In genomic region chr14:54416830-54417229, GRCm38 (mm10) we compare ENCODE assay signal across 17 mouse cellular contexts. TPM values are rescaled to one million over a fixed set of nuclear protein-coding genes. Genes with fewer than 3 reads are reported as not detected.
DNase-seq lines count a peak whose midpoint lies in the region; ATAC-seq lines count a peak whose summit lies in the region.
"Had no signal": no experiment of that assay in that cellular context is flagged by ENCODE, and none has a peak within 500 bp of the region (broad histone marks: within the 10 kb centered on the region; RNA-seq: fewer than 3 reads in every experiment).

No protein-coding gene starts in this region.

- no peaks in the 10 kb centered on the region for H3K36me3 ChIP-seq in heart, embryonic 16.5 days (ENCODE audit: control insufficient read depth, insufficient read depth)
- H3K36me3 ChIP-seq in midbrain, embryonic 10.5 days = no peaks in the 10 kb centered on the region
- no peaks in the 10 kb centered on the region for H3K36me3 ChIP-seq in midbrain, embryonic 11.5 days (ENCODE audit: control insufficient read depth, insufficient read depth, low read length)
- H3K36me3 ChIP-seq in liver, embryonic 12.5 days = no peaks in the 10 kb centered on the region
- no peaks in the 10 kb centered on the region for H3K36me3 ChIP-seq in forebrain, embryonic 15.5 days
- H3K36me3 ChIP-seq: hindbrain, embryonic 10.5 days; limb, embryonic 12.5 days; neural tube, embryonic 12.5 days; stomach, embryonic 15.5 days had no signal

- peaks cover 26% of the 10 kb centered on the region for H3K4me1 ChIP-seq in heart, embryonic 16.5 days (ENCODE audit: control insufficient read depth, insufficient read depth, low read length)
- H3K4me1 ChIP-seq in midbrain, embryonic 10.5 days = peaks cover 32% of the 10 kb centered on the region
- peaks cover 6% of the 10 kb centered on the region for H3K4me1 ChIP-seq in midbrain, embryonic 11.5 days (ENCODE audit: control insufficient read depth, insufficient read depth, low read length)
- peaks cover 44% of the 10 kb centered on the region for H3K4me1 ChIP-seq in liver, embryonic 12.5 days
- no peaks in the 10 kb centered on the region for H3K4me1 ChIP-seq in forebrain, embryonic 15.5 days

- no peak for ATAC-seq in heart, embryonic 16.5 days (replicated peaks; ENCODE audit: extremely low read depth, insufficient read depth, low FRiP score)
- ATAC-seq in midbrain, embryonic 11.5 days (ENCODE audit: low FRiP score) = no peak
- ATAC-seq in liver, embryonic 12.5 days = no peak
- ATAC-seq in forebrain, embryonic 15.5 days (replicated peaks) = no peak
- ATAC-seq: Patski had no signal

- H3K27ac ChIP-seq in heart, embryonic 16.5 days (ENCODE audit: low read length) = no peak overlapping the region
- no peak overlapping the region for H3K27ac ChIP-seq in midbrain, embryonic 10.5 days (replicated peaks)
- no peak overlapping the region for H3K27ac ChIP-seq in midbrain, embryonic 11.5 days (ENCODE audit: low read depth, low read length)
- no peak overlapping the region for H3K27ac ChIP-seq in liver, embryonic 12.5 days
- no peak overlapping the region for H3K27ac ChIP-seq in forebrain, embryonic 15.5 days (replicated peaks)
- H3K27ac ChIP-seq: limb, embryonic 12.5 days; neural tube, embryonic 12.5 days; stomach, embryonic 15.5 days had no signal

- H3K9me3 ChIP-seq in heart, embryonic 16.5 days (replicated peaks; ENCODE audit: control insufficient read depth, low read length) = no peaks in the 10 kb centered on the region
- no peaks in the 10 kb centered on the region for H3K9me3 ChIP-seq in midbrain, embryonic 10.5 days (replicated peaks)
- H3K9me3 ChIP-seq in midbrain, embryonic 11.5 days (ENCODE audit: control insufficient read depth, low read length) = no peaks in the 10 kb centered on the region
- H3K9me3 ChIP-seq in liver, embryonic 12.5 days (replicated peaks) = no peaks in the 10 kb centered on the region
- H3K9me3 ChIP-seq in forebrain, embryonic 15.5 days = no peaks in the 10 kb centered on the region
- H3K9me3 ChIP-seq: hindbrain, embryonic 10.5 days; limb, embryonic 12.5 days; neural tube, embryonic 12.5 days; stomach, embryonic 15.5 days had no signal

- 82% methylated on average over 4 of the region's 4 CpGs for WGBS in heart, embryonic 16.5 days
- WGBS in midbrain, embryonic 10.5 days = 52% methylated on average over 4 of the region's 4 CpGs
- WGBS in midbrain, embryonic 11.5 days = 40% methylated on average over 4 of the region's 4 CpGs
- 59% methylated on average over 4 of the region's 4 CpGs for WGBS in liver, embryonic 12.5 days (ENCODE audit: insufficient replicate concordance)
- WGBS in forebrain, embryonic 15.5 days = 73% methylated on average over 4 of the region's 4 CpGs

- intact Hi-C loops in heart, postnatal 25 days (cut with DNase I) = no loop called here

- peak overlapping the region; percentile 50; the same call in 1 of the 2 replicates for H3K4me2 ChIP-seq in heart, embryonic 16.5 days (ENCODE audit: low read depth, low read length)
- H3K4me2 ChIP-seq in midbrain, embryonic 11.5 days = no peak overlapping the region
- peak overlapping the region; percentile 74 for H3K4me2 ChIP-seq in liver, embryonic 12.5 days
- no peak overlapping the region for H3K4me2 ChIP-seq in forebrain, embryonic 15.5 days (replicated peaks)

- DNase-seq in heart, postnatal 25 days (ENCODE audit: low spot score) = no peak
- no peak for DNase-seq in midbrain, embryonic 10.5 days (ENCODE audit: low spot score)
- no peak for DNase-seq in midbrain, embryonic 11.5 days (ENCODE audit: low spot score, missing footprints)
- no peak for DNase-seq in left cerebral cortex, adult 9 months (ENCODE audit: low spot score in 2 of 2)
- DNase-seq: cerebellum, adult 9-11 months; lung, postnatal 36 days; spleen, adult 18-20 months; thymus, adult 2 months had no signal

- no peaks in the 10 kb centered on the region for H3K27me3 ChIP-seq in heart, embryonic 16.5 days (ENCODE audit: control insufficient read depth, insufficient read depth, low read length)
- H3K27me3 ChIP-seq in midbrain, embryonic 10.5 days (ENCODE audit: low read depth, poor library complexity, severe bottlenecking) = peaks cover 59% of the 10 kb centered on the region
- H3K27me3 ChIP-seq in midbrain, embryonic 11.5 days (ENCODE audit: control insufficient read depth, insufficient read depth, low read length) = peaks cover 10% of the 10 kb centered on the region; the same call in 1 of the 2 replicates
- no peaks in the 10 kb centered on the region for H3K27me3 ChIP-seq in liver, embryonic 12.5 days (replicated peaks)
- H3K27me3 ChIP-seq in forebrain, embryonic 15.5 days = peaks cover 4% of the 10 kb centered on the region; the same call in 1 of the 2 replicates
- H3K27me3 ChIP-seq: Patski; stomach, embryonic 15.5 days had no signal

- H3K4me3 ChIP-seq in heart, embryonic 16.5 days (ENCODE audit: low read length) = no peak overlapping the region
- H3K4me3 ChIP-seq in midbrain, embryonic 10.5 days = 0 out of 2 replicates have a peak overlapping the region, but pooled peaks have one; percentile 35
- H3K4me3 ChIP-seq in midbrain, embryonic 11.5 days (ENCODE audit: low read depth, low read length) = no peak overlapping the region
- H3K4me3 ChIP-seq in liver, embryonic 12.5 days = peak overlapping the region; percentile 52
- no peak overlapping the region for H3K4me3 ChIP-seq in forebrain, embryonic 15.5 days
- H3K4me3 ChIP-seq: limb, embryonic 12.5 days; neural tube, embryonic 12.5 days; stomach, embryonic 15.5 days had no signal

- H3K9ac ChIP-seq in heart, embryonic 16.5 days (ENCODE audit: low read length) = no peak overlapping the region
- H3K9ac ChIP-seq in midbrain, embryonic 11.5 days (ENCODE audit: low read length) = no peak overlapping the region
- H3K9ac ChIP-seq in liver, embryonic 12.5 days = peak overlapping the region; percentile 72; the same call in 1 of the 2 replicates
- H3K9ac ChIP-seq in forebrain, embryonic 15.5 days (replicated peaks) = no peak overlapping the region
- H3K9ac ChIP-seq: limb, embryonic 12.5 days; neural tube, embryonic 12.5 days; stomach, embryonic 15.5 days had no signal

RNA-seq across cellular contexts. Expression of gene Slc7a7, which starts 0.8 kb away (rescaled TPM):
- 8.6 and 12.3 TPM in 2 replicates for polyA plus RNA-seq in heart, embryonic 16.5 days (2015; fragmentation: Nextera tagmentation; extraction: Ambion mirVana)
- 1 to 10 TPM; 7.7 to 7.9 TPM for total RNA-seq in heart, postnatal 25 days (2021)
- polyA plus RNA-seq in midbrain, embryonic 10.5 days (2016; fragmentation: Nextera tagmentation; extraction: Ambion mirVana) = 4.5 and 5.9 TPM in 2 replicates
- polyA plus RNA-seq in midbrain, embryonic 11.5 days (2014; fragmentation: Nextera tagmentation; extraction: Ambion mirVana) = 4.3 and 4.7 TPM in 2 replicates
- 8.4 and 8.5 TPM in 2 replicates for polyA plus RNA-seq in liver, embryonic 12.5 days (2016; fragmentation: Nextera tagmentation; extraction: Ambion mirVana)
- polyA plus RNA-seq in forebrain, embryonic 15.5 days (2015; fragmentation: Nextera tagmentation; extraction: Ambion mirVana) = 5.0 and 5.2 TPM in 2 replicates

RNA-seq across cellular contexts. Expression of gene Mrpl52, which starts 9.9 kb away (rescaled TPM):
- polyA plus RNA-seq in heart, embryonic 16.5 days (2015; fragmentation: Nextera tagmentation; extraction: Ambion mirVana) = 191 and 212 TPM in 2 replicates
- total RNA-seq in heart, postnatal 25 days (2021) = 100 to 1,000 TPM; 114 to 121 TPM
- polyA plus RNA-seq in midbrain, embryonic 10.5 days (2016; fragmentation: Nextera tagmentation; extraction: Ambion mirVana) = 205 and 211 TPM in 2 replicates
- polyA plus RNA-seq in midbrain, embryonic 11.5 days (2014; fragmentation: Nextera tagmentation; extraction: Ambion mirVana) = 238 and 253 TPM in 2 replicates
- polyA plus RNA-seq in liver, embryonic 12.5 days (2016; fragmentation: Nextera tagmentation; extraction: Ambion mirVana) = 269 and 282 TPM in 2 replicates
- 269 and 282 TPM in 2 replicates for polyA plus RNA-seq in forebrain, embryonic 15.5 days (2015; fragmentation: Nextera tagmentation; extraction: Ambion mirVana)

RNA-seq across cellular contexts. Expression of gene Mmp14, which starts 14.6 kb away (rescaled TPM):
- polyA plus RNA-seq in heart, embryonic 16.5 days (2015; fragmentation: Nextera tagmentation; extraction: Ambion mirVana) = 89.5 and 99.5 TPM in 2 replicates
- 10 to 100 TPM; 16.5 to 23.6 TPM for total RNA-seq in heart, postnatal 25 days (2021)
- polyA plus RNA-seq in midbrain, embryonic 10.5 days (2016; fragmentation: Nextera tagmentation; extraction: Ambion mirVana) = 56.0 and 70.5 TPM in 2 replicates
- polyA plus RNA-seq in midbrain, embryonic 11.5 days (2014; fragmentation: Nextera tagmentation; extraction: Ambion mirVana) = 57.4 and 57.5 TPM in 2 replicates
- polyA plus RNA-seq in liver, embryonic 12.5 days (2016; fragmentation: Nextera tagmentation; extraction: Ambion mirVana) = 36.7 and 38.2 TPM in 2 replicates
- polyA plus RNA-seq in forebrain, embryonic 15.5 days (2015; fragmentation: Nextera tagmentation; extraction: Ambion mirVana) = 60.3 and 61.7 TPM in 2 replicates
- total RNA-seq: monocyte, adult 5-6 weeks had no signal

RNA-seq across cellular contexts. Expression of gene Lrp10, which starts 47.1 kb away (rescaled TPM):
- 45.8 and 52.0 TPM in 2 replicates for polyA plus RNA-seq in heart, embryonic 16.5 days (2015; fragmentation: Nextera tagmentation; extraction: Ambion mirVana)
- total RNA-seq in heart, postnatal 25 days (2021) = 10 to 100 TPM; 53.9 to 59.8 TPM
- polyA plus RNA-seq in midbrain, embryonic 10.5 days (2016; fragmentation: Nextera tagmentation; extraction: Ambion mirVana) = 25.1 and 26.0 TPM in 2 replicates
- 15.8 and 19.5 TPM in 2 replicates for polyA plus RNA-seq in midbrain, embryonic 11.5 days (2014; fragmentation: Nextera tagmentation; extraction: Ambion mirVana)
- 31.2 and 32.9 TPM in 2 replicates for polyA plus RNA-seq in liver, embryonic 12.5 days (2016; fragmentation: Nextera tagmentation; extraction: Ambion mirVana)
- 32.5 and 33.9 TPM in 2 replicates for polyA plus RNA-seq in forebrain, embryonic 15.5 days (2015; fragmentation: Nextera tagmentation; extraction: Ambion mirVana)

RNA-seq across cellular contexts. Expression of gene Oxa1l, which starts 56.2 kb away (rescaled TPM):
- polyA plus RNA-seq in heart, embryonic 16.5 days (2015; fragmentation: Nextera tagmentation; extraction: Ambion mirVana) = 63.1 and 66.5 TPM in 2 replicates
- total RNA-seq in heart, postnatal 25 days (2021) = 100 to 1,000 TPM; 103 to 111 TPM
- 48.0 and 54.1 TPM in 2 replicates for polyA plus RNA-seq in midbrain, embryonic 10.5 days (2016; fragmentation: Nextera tagmentation; extraction: Ambion mirVana)
- polyA plus RNA-seq in midbrain, embryonic 11.5 days (2014; fragmentation: Nextera tagmentation; extraction: Ambion mirVana) = 44.2 and 45.9 TPM in 2 replicates
- polyA plus RNA-seq in liver, embryonic 12.5 days (2016; fragmentation: Nextera tagmentation; extraction: Ambion mirVana) = 24.9 and 27.3 TPM in 2 replicates
- 47.9 and 48.1 TPM in 2 replicates for polyA plus RNA-seq in forebrain, embryonic 15.5 days (2015; fragmentation: Nextera tagmentation; extraction: Ambion mirVana)

Comparison
In these comparisons a context has a peak if more than half of its experiments do, and no peak if none do; other contexts are left out.
1. H3K4me3 ChIP-seq: peak in midbrain, embryonic 10.5 days (single experiment) and liver, embryonic 12.5 days (single experiment); none in heart, embryonic 16.5 days (single experiment), midbrain, embryonic 11.5 days (single experiment) and forebrain, embryonic 15.5 days (single experiment).
2. H3K4me2 ChIP-seq: peak in heart, embryonic 16.5 days (single experiment) and liver, embryonic 12.5 days (single experiment); none in midbrain, embryonic 11.5 days (single experiment) and forebrain, embryonic 15.5 days (single experiment).